Mouse (Mus musculus) intestine, embryonic 16.5 days (tissue): ENCODE results near the gene Ctnna3. TPM values are rescaled to one million over a fixed set of nuclear protein-coding genes. Genes with fewer than 3 reads are reported as not detected.

Source experiments
- ATAC-seq: fragments of 200-750 bp; cut with Nextera tagmentation; 2 replicates; pipeline ENCODE4 v1.8.0; 2017; ENCODE audit warnings: moderate TSS enrichment, moderate library complexity
- H3K27ac ChIP-seq: fragments of 300-500 bp; sonication (generic); 2 replicates; pipeline ENCODE4 v1.5.1; 2014; ENCODE audit warnings: mild to moderate bottlenecking, low read length
- H3K27me3 ChIP-seq: fragments of 300-500 bp; sonication (generic); replicated peaks from 2 replicates; pipeline ENCODE4 v1.6.1; 2014; ENCODE audit warnings: low read length, control low read depth, mixed read lengths; ENCODE audit not compliant: control insufficient read depth, insufficient read depth
- H3K36me3 ChIP-seq: fragments of 300-500 bp; sonication (generic); 2 replicates; pipeline ENCODE4 v1.6.1; 2014; ENCODE audit warnings: low read length, control low read depth; ENCODE audit not compliant: control insufficient read depth, insufficient read depth
- H3K4me1 ChIP-seq: fragments of 300-500 bp; sonication (generic); 2 replicates; pipeline ENCODE4 v1.6.1; 2014; ENCODE audit warnings: low read length, control low read depth, mixed read lengths; ENCODE audit not compliant: control insufficient read depth, insufficient read depth
- H3K4me2 ChIP-seq: fragments of 300-500 bp; sonication (generic); 2 replicates; pipeline ENCODE4 v1.6.1; 2014; ENCODE audit warnings: low read depth, low read length, control low read depth
- H3K4me3 ChIP-seq: fragments of 300-500 bp; sonication (generic); 2 replicates; pipeline ENCODE4 v1.5.1; 2014; ENCODE audit warnings: mild to moderate bottlenecking, low read length
- H3K9ac ChIP-seq: fragments of 300-500 bp; sonication (generic); 2 replicates; pipeline ENCODE4 v1.6.1; 2014; ENCODE audit warnings: low read depth, low read length
- H3K9me3 ChIP-seq: fragments of 300-500 bp; sonication (generic); 2 replicates; pipeline ENCODE4 v1.6.1; 2016; ENCODE audit warnings: low read length, control low read depth; ENCODE audit not compliant: control insufficient read depth
- WGBS: fragments of 180-500 bp; shearing (Covaris S2); extraction: QIAGEN DNeasy Blood & Tissue Kit; methylation state at CpG from one replicate; pipeline ENCODE4 v1.1.7; 2014; 5-methylcytosine and 5-hydroxymethylcytosine counted together
- polyA plus RNA-seq: library from polyadenylated mRNA; unstranded; fragments of >200 nt; fragmentation: Nextera tagmentation; extraction: Ambion mirVana; gene quantifications from 2 replicates; pipeline ENCODE4 v1.2.1, GENCODE M21; 2015

Gene Ctnna3
- polyA plus RNA-seq, 1 experiment from 2014 or later: 0.89 TPM

DNA sequence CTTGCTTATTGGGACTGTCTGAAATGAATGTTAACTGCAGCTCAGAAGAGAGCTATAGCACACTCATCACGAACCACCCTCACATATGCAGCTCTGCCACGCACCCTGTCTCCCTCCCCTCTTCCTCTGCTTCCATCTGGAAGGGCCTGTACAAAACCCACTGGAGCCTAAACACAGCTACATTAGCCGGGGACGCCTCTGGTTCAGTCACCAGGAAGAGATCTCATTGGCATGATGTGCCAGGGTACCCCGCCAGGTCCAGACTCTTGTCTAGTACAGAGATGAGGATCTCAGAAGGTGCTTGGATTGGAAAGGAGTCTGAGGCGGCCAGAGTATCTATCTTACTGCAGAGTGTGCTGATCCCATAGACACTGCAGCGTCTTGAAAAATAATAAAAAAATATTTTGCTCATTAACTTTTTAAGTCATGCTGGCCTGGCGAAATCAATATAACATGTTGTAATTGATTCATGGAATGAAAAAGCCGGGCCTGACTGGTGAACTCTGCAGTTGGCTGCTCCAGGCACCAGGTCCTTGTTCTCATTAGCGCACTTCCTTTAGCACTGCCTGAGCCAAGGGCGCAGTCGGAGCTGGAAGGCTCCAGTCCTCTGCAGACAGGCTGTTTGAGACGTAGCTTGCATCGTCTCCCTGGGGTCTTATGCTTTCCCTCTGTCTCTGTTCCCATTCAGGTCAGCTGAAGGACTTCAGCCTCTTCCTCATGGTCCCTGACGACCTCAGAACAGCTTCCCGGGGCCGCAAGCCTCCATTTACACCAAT, 610.0 kb downstream of the Ctnna3 start:
- 78% methylated on average over 17 of the region's 17 CpGs for WGBS

GRCm38 (mm10) chr10:64041218-64041617, 611.3 kb downstream of the Ctnna3 start:
- no peak overlapping the region for H3K9ac ChIP-seq
- ATAC-seq: no peak
- H3K27me3 ChIP-seq: no peaks in the 10 kb centered on the region
- H3K4me3 ChIP-seq: no peak overlapping the region
- H3K9me3 ChIP-seq: no peaks in the 10 kb centered on the region
- no peak overlapping the region for H3K4me2 ChIP-seq
- no peaks in the 10 kb centered on the region for H3K36me3 ChIP-seq
- no peaks in the 10 kb centered on the region for H3K4me1 ChIP-seq
- 71% methylated on average over 7 of the region's 7 CpGs for WGBS
- no peak overlapping the region for H3K27ac ChIP-seq

More for the DNA sequence above, 610.0 kb downstream of the Ctnna3 start:
- H3K27me3 ChIP-seq: no peaks in the 10 kb centered on the region
- no peaks in the 10 kb centered on the region for H3K4me1 ChIP-seq
- no peak overlapping the region for H3K4me2 ChIP-seq
- H3K27ac ChIP-seq: no peak overlapping the region
- no peaks in the 10 kb centered on the region for H3K9me3 ChIP-seq
- no peak for ATAC-seq
- no peak overlapping the region for H3K9ac ChIP-seq
- no peak overlapping the region for H3K4me3 ChIP-seq
- H3K36me3 ChIP-seq: no peaks in the 10 kb centered on the region

- Histone ChIP-seq H3K27ac (no peak overlapping the region), H3K36me3 (no peaks in the 10 kb centered on the region), H3K4me2 (no peak overlapping the region), H3K4me1 (no peaks in the 10 kb centered on the region), H3K4me3 (no peak overlapping the region), H3K27me3 (no peaks in the 10 kb centered on the region), H3K9me3 (no peaks in the 10 kb centered on the region), H3K9ac (no peak overlapping the region)
- ATAC-seq: no peak
- WGBS: 89% methylated on average over 11 of the region's 11 CpGs
These were observed 612.0 kb downstream of the Ctnna3 start for GRCm38 (mm10) chr10:64041892-64042291.

DNA sequence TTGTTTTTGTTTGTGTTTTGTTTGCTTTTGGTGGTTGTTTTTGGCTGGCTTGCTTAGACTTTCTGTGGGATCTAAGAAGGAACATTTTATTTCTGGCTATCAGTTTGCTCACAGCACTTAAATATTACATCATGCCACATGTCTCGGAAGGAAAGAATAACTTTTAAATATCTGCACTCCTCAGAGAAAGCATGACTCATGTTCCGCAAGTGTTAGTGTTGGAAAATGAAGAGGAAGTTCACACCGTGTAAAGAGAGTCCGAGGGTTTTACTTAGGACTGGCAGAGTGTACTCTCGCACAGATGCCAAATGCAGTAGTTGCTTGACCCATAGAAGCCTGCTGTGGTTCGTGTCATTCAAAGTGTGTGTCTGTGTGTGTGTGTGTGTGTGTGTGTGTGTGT, 619.3 kb downstream of the Ctnna3 start:
- no peak overlapping the region for H3K9ac ChIP-seq
- no peak overlapping the region for H3K4me2 ChIP-seq
- no peaks in the 10 kb centered on the region for H3K27me3 ChIP-seq
- H3K36me3 ChIP-seq: no peaks in the 10 kb centered on the region
- ATAC-seq: no peak
- 66% methylated on average over 6 of the region's 6 CpGs for WGBS
- no peaks in the 10 kb centered on the region for H3K9me3 ChIP-seq
- no peak overlapping the region for H3K27ac ChIP-seq
- H3K4me1 ChIP-seq: no peaks in the 10 kb centered on the region
- no peak overlapping the region for H3K4me3 ChIP-seq

DNA sequence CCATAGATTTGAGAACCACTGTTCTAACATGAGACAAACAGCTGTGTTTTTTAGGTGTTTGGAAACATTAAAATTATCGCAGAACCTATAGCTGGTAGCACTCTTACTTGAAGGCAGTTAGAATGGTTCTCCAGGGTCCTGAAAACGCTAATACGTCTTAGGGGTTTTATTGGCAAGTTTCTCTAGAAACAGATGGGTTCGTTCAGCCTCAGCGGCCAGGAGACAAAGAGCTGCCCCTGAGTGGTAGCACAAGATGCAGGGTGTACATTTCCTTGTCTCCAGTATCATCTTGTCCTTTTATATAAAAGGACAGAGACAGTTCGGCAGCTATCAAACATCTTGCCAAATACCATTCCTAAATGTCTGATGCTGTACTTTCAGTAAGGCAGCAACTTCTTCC, 620.0 kb downstream of the Ctnna3 start:
- Histone ChIP-seq H3K9ac (no peak overlapping the region), H3K4me1 (no peaks in the 10 kb centered on the region), H3K4me2 (no peak overlapping the region), H3K4me3 (no peak overlapping the region), H3K27ac (no peak overlapping the region), H3K36me3 (no peaks in the 10 kb centered on the region), H3K9me3 (no peaks in the 10 kb centered on the region), H3K27me3 (no peaks in the 10 kb centered on the region)
- no peak for ATAC-seq
- WGBS: 88% methylated on average over 6 of the region's 6 CpGs

DNA sequence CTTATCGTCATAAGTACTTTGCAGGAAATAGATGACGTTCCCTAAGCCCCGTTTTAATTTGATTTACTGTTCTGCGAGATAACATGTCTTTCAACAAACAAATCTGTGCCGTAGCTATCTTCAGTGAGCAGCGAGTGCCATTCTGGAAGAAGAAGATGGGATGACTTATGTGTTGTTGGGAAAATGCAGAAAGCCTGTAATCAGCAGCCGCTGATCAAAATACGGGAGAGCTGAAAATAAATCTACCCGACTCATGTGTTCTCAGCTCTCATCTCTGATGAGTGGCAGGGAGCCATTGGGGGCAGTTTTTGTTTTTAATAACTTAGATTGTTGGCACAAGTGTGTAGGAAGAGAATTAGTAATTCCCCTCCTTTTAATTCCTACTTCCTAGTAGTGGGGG, 633.8 kb downstream of the Ctnna3 start:
- WGBS: 58% methylated on average over 9 of the region's 9 CpGs
- no peaks in the 10 kb centered on the region for H3K27me3 ChIP-seq
- ATAC-seq: no peak
- H3K9ac ChIP-seq: no peak overlapping the region
- H3K4me3 ChIP-seq: no peak overlapping the region
- no peak overlapping the region for H3K27ac ChIP-seq
- no peak overlapping the region for H3K4me2 ChIP-seq
- H3K4me1 ChIP-seq: no peaks in the 10 kb centered on the region
- no peaks in the 10 kb centered on the region; the same call in 1 of the 2 replicates for H3K9me3 ChIP-seq
- no peaks in the 10 kb centered on the region for H3K36me3 ChIP-seq

DNA sequence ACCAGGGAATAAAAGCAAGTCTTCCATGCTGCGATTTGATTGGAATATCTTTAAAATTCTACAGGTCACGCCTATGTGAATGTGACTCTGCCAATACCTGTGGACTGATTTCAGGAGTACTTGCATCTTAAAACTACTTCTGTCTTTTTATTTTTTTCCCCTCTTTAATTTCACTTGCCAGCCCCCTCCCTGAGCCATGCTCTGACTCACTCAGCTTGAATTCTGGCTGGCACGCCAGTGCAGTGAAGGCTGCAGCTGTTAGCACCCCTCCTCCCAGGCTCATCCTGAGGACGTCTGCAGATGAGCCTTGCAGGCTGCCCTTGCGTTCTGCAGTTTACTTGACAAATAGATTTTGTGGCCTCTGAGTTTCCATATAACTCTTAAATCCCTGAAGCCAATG, 646.0 kb downstream of the Ctnna3 start:
- Histone ChIP-seq H3K9me3 (no peaks in the 10 kb centered on the region), H3K4me1 (no peaks in the 10 kb centered on the region), H3K9ac (no peak overlapping the region), H3K4me2 (no peak overlapping the region), H3K27me3 (no peaks in the 10 kb centered on the region), H3K36me3 (no peaks in the 10 kb centered on the region), H3K4me3 (no peak overlapping the region), H3K27ac (no peak overlapping the region)
- 34% methylated on average over 5 of the region's 5 CpGs for WGBS
- ATAC-seq: no peak

DNA sequence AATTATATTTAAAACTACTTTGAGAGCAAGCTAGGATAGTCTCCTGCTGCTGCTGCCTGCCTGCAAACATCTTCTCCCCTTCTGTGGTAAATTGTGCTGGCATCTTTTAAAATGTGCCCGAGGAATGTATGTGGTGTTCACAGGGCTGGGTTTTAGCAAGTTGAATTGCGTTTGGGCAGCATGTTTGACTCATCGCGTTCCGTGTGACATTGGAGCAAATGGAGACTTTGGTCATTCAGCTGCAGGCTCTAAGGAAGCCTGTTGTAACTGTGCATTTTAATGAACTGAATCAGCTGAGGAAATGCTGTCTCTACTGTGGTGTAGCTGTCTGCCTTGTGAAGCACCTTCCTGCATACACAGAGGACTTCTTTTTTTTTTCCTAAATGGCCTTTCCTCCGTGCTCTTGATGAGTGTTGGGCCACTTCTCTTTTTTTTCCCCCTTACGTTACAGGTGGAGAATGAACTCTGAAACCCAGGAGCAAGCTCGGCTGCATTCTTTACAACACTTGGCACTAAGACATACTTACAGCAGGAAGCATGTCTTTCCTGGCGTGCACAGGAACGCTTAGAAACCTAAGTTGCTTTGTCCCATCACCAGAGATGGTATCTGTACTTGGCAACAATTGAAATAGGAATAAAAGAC, 646.6 kb downstream of the Ctnna3 start:
- no peak overlapping the region for H3K4me3 ChIP-seq
- H3K9ac ChIP-seq: no peak overlapping the region
- no peak for ATAC-seq

DNA sequence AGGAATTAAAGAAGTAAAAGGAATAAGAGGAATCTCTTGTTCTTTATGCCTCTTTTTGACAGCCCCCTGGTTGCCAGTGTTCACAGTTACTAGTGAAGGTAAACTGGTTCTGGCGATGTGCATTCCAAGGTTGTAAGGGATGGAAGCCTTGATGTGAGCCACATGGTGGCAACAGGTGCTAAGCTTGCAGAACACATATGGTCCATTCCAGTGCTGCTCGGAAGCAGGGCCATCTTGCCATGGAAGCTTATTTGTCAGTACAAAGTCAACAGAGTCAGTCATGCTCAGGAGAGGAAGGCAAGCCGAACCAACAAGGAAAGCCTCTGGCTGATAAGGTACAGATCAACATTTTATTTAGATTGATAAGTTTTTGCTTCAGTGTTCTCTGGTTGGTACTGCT, 652.4 kb downstream of the Ctnna3 start:
- Histone ChIP-seq H3K27me3 (peaks cover 3% of the 10 kb centered on the region; the same call in 1 of the 2 replicates), H3K4me3 (no peak overlapping the region), H3K4me1 (no peaks in the 10 kb centered on the region), H3K9me3 (no peaks in the 10 kb centered on the region), H3K36me3 (no peaks in the 10 kb centered on the region), H3K4me2 (no peak overlapping the region), H3K9ac (no peak overlapping the region), H3K27ac (no peak overlapping the region)
- no peak for ATAC-seq
- 59% methylated on average over 3 of the region's 3 CpGs for WGBS

More for the DNA sequence above, 646.6 kb downstream of the Ctnna3 start:
- Histone ChIP-seq H3K4me2 (no peak overlapping the region), H3K9me3 (no peaks in the 10 kb centered on the region), H3K27me3 (no peaks in the 10 kb centered on the region), H3K27ac (no peak overlapping the region), H3K36me3 (no peaks in the 10 kb centered on the region), H3K4me1 (no peaks in the 10 kb centered on the region)
- 49% methylated on average over 10 of the region's 10 CpGs for WGBS
